Mouse (Mus musculus) intestine, embryonic 14.5 days (tissue): ENCODE measurements at regions not wholly inside any gene's neighbourhood (a gene's known extent, or its start where the extent isn't known, plus 50 kb on each side); places are given as distances from the start of the nearest gene placed in this dataset.

Experiments used
- ATAC-seq: fragments of 200-750 bp; cut with Nextera tagmentation; replicated peaks from 2 replicates; pipeline ENCODE4 v1.8.0; 2017; ENCODE audit warnings: low read depth, moderate number of reproducible peaks, moderate TSS enrichment, moderate library complexity; ENCODE audit not compliant: low FRiP score, low TSS enrichment
- DNase-seq: peaks from one replicate; pipeline ENCODE4 v3.0.0-alpha.2; 2018; ENCODE audit warnings: low spot score
- H3K27ac ChIP-seq: fragments of 300-500 bp; sonication (generic); 2 replicates; pipeline ENCODE4 v1.5.1; 2014; ENCODE audit warnings: low read depth, mild to moderate bottlenecking, control low read depth
- H3K27me3 ChIP-seq: fragments of 300-500 bp; sonication (generic); replicated peaks from 2 replicates; pipeline ENCODE4 v1.6.1; 2014; ENCODE audit warnings: low read length, control low read depth; ENCODE audit not compliant: control insufficient read depth, insufficient read depth
- H3K36me3 ChIP-seq: fragments of 300-500 bp; sonication (generic); 2 replicates; pipeline ENCODE4 v1.6.1; 2014; ENCODE audit warnings: low read length, control low read depth; ENCODE audit not compliant: control insufficient read depth, insufficient read depth
- H3K4me1 ChIP-seq: fragments of 300-500 bp; sonication (generic); replicated peaks from 2 replicates; pipeline ENCODE4 v1.6.1; 2014; ENCODE audit warnings: low read length, control low read depth, mixed read lengths; ENCODE audit not compliant: control insufficient read depth, insufficient read depth
- H3K4me2 ChIP-seq: fragments of 300-500 bp; sonication (generic); 2 replicates; pipeline ENCODE4 v1.6.1; 2014; ENCODE audit warnings: low read length
- H3K4me3 ChIP-seq: fragments of 300-500 bp; sonication (generic); 2 replicates; pipeline ENCODE4 v1.5.1; 2014; ENCODE audit warnings: low read depth, low read length, control low read depth, mixed read lengths
- H3K9ac ChIP-seq: fragments of 300-500 bp; sonication (generic); 2 replicates; pipeline ENCODE4 v1.6.1; 2014; ENCODE audit warnings: mild to moderate bottlenecking, low read length
- H3K9me3 ChIP-seq: fragments of 300-500 bp; sonication (generic); 2 replicates; pipeline ENCODE4 v1.6.1; 2016; ENCODE audit warnings: low read length, control low read depth; ENCODE audit not compliant: control insufficient read depth
- WGBS: fragments of 180-500 bp; shearing (Covaris S2); extraction: QIAGEN DNeasy Blood & Tissue Kit; methylation state at CpG from one replicate; pipeline ENCODE4 v1.1.7; 2014; 5-methylcytosine and 5-hydroxymethylcytosine counted together

GRCm38 (mm10) chr1:163190841-163191240, 105.4 kb upstream of the Mroh9 start:
- ATAC-seq (no peak), DNase-seq (no peak)
- Histone ChIP-seq H3K4me3 (no peak overlapping the region), H3K27ac (no peak overlapping the region), H3K36me3 (no peaks in the 10 kb centered on the region), H3K9me3 (no peaks in the 10 kb centered on the region), H3K27me3 (no peaks in the 10 kb centered on the region), H3K4me2 (no peak overlapping the region), H3K4me1 (no peaks in the 10 kb centered on the region), H3K9ac (no peak overlapping the region)
- WGBS: 62% methylated on average over 2 of the region's 2 CpGs

- H3K27ac ChIP-seq: no peak overlapping the region
- no peaks in the 10 kb centered on the region for H3K4me1 ChIP-seq
- H3K4me2 ChIP-seq: no peak overlapping the region
- H3K9ac ChIP-seq: no peak overlapping the region
- DNase-seq: no peak
- H3K4me3 ChIP-seq: no peak overlapping the region
- H3K9me3 ChIP-seq: no peaks in the 10 kb centered on the region
- no peaks in the 10 kb centered on the region for H3K36me3 ChIP-seq
- WGBS: 79% methylated on average over 2 of the region's 2 CpGs
- ATAC-seq: no peak
- H3K27me3 ChIP-seq: no peaks in the 10 kb centered on the region
These were observed 96.4 kb upstream of the Mroh9 start for GRCm38 (mm10) chr1:163181851-163182250.

- no peak for ATAC-seq
These were observed 91.5 kb upstream of the Mroh9 start for GRCm38 (mm10) chr1:163177011-163177410.

GRCm38 (mm10) chr1:163167051-163167450, 81.6 kb upstream of the Mroh9 start:
- Histone ChIP-seq H3K27ac (no peak overlapping the region), H3K9me3 (peaks cover 3% of the 10 kb centered on the region; the same call in 1 of the 2 replicates), H3K9ac (no peak overlapping the region), H3K27me3 (no peaks in the 10 kb centered on the region), H3K4me3 (no peak overlapping the region), H3K36me3 (no peaks in the 10 kb centered on the region), H3K4me1 (no peaks in the 10 kb centered on the region), H3K4me2 (no peak overlapping the region)
- ATAC-seq (no peak), DNase-seq (no peak)

More at GRCm38 (mm10) chr1:163177011-163177410, 91.5 kb upstream of the Mroh9 start:
- no peak overlapping the region for H3K4me3 ChIP-seq
- no peak overlapping the region for H3K9ac ChIP-seq
- no peak overlapping the region for H3K4me2 ChIP-seq
- H3K4me1 ChIP-seq: no peaks in the 10 kb centered on the region
- no peaks in the 10 kb centered on the region for H3K9me3 ChIP-seq
- H3K27ac ChIP-seq: no peak overlapping the region
- no peaks in the 10 kb centered on the region for H3K36me3 ChIP-seq
- H3K27me3 ChIP-seq: no peaks in the 10 kb centered on the region
- WGBS: 23% methylated on average over 3 of the region's 3 CpGs
- no peak for DNase-seq

- no peaks in the 10 kb centered on the region for H3K36me3 ChIP-seq
- H3K27me3 ChIP-seq: no peaks in the 10 kb centered on the region
- no peak overlapping the region for H3K27ac ChIP-seq
- WGBS: 50% methylated on average over 2 of the region's 2 CpGs
- H3K4me1 ChIP-seq: no peaks in the 10 kb centered on the region
- no peak for ATAC-seq
- no peak overlapping the region for H3K9ac ChIP-seq
- H3K9me3 ChIP-seq: peaks cover 1% of the 10 kb centered on the region; the same call in 1 of the 2 replicates
- no peak overlapping the region for H3K4me2 ChIP-seq
- DNase-seq: no peak
- H3K4me3 ChIP-seq: no peak overlapping the region
These were observed 78.2 kb upstream of the Mroh9 start for GRCm38 (mm10) chr1:163163636-163164035.

- DNase-seq (no peak), ATAC-seq (no peak)
- H3K4me3 ChIP-seq: no peak overlapping the region
- H3K9ac ChIP-seq: no peak overlapping the region
- no peak overlapping the region for H3K27ac ChIP-seq
- 29% methylated on average over 3 of the region's 3 CpGs for WGBS
- no peaks in the 10 kb centered on the region for H3K27me3 ChIP-seq
- H3K9me3 ChIP-seq: no peaks in the 10 kb centered on the region
- H3K36me3 ChIP-seq: no peaks in the 10 kb centered on the region
- H3K4me1 ChIP-seq: no peaks in the 10 kb centered on the region
- H3K4me2 ChIP-seq: no peak overlapping the region
These were observed 74.4 kb upstream of the Mroh9 start for GRCm38 (mm10) chr1:163159911-163160310.

- Histone ChIP-seq H3K4me2 (no peak overlapping the region), H3K9me3 (no peaks in the 10 kb centered on the region), H3K27me3 (no peaks in the 10 kb centered on the region), H3K9ac (no peak overlapping the region), H3K4me1 (no peaks in the 10 kb centered on the region), H3K36me3 (no peaks in the 10 kb centered on the region), H3K4me3 (no peak overlapping the region), H3K27ac (no peak overlapping the region)
- WGBS: 58% methylated on average over 5 of the region's 5 CpGs
- DNase-seq: no peak
- ATAC-seq: no peak
These were observed 73.0 kb upstream of the Mroh9 start for GRCm38 (mm10) chr1:163158491-163158890.

- Histone ChIP-seq H3K4me2 (peak overlapping the region; percentile 47), H3K36me3 (no peaks in the 10 kb centered on the region), H3K9me3 (no peaks in the 10 kb centered on the region), H3K4me1 (no peaks in the 10 kb centered on the region), H3K27ac (no peak overlapping the region), H3K9ac (no peak overlapping the region), H3K27me3 (no peaks in the 10 kb centered on the region), H3K4me3 (peak overlapping the region; percentile 25)
- DNase-seq (peak; percentile 78), ATAC-seq (peak; percentile 84; the same call in 1 of the 2 replicates)
- 31% methylated on average over 13 of the region's 13 CpGs for WGBS
These were observed 64.9 kb upstream of the Mroh9 start for GRCm38 (mm10) chr1:163150203-163150855.

- H3K4me1 ChIP-seq: no peaks in the 10 kb centered on the region
- H3K27me3 ChIP-seq: no peaks in the 10 kb centered on the region
- DNase-seq (no peak), ATAC-seq (no peak)
- no peaks in the 10 kb centered on the region for H3K9me3 ChIP-seq
- H3K4me3 ChIP-seq: no peak overlapping the region
- no peak overlapping the region for H3K4me2 ChIP-seq
- no peak overlapping the region for H3K9ac ChIP-seq
- no peaks in the 10 kb centered on the region for H3K36me3 ChIP-seq
- H3K27ac ChIP-seq: no peak overlapping the region
- 68% methylated on average over 1 of the region's 1 CpGs for WGBS
These were observed 61.2 kb upstream of the Mroh9 start for GRCm38 (mm10) chr1:163146641-163147040.
